In genomic region chr13:38345431-38345820, GRCm38 (mm10) we compare ENCODE assay signal across 9 mouse cellular contexts. TPM values are rescaled to one million over a fixed set of nuclear protein-coding genes. Genes with fewer than 3 reads are reported as not detected.
DNase-seq lines count a peak whose midpoint lies in the region; ATAC-seq and TF ChIP-seq lines count a peak whose summit lies in the region.
"Had no signal": no experiment of that assay in that cellular context is flagged by ENCODE, and none has a peak within 500 bp of the region (broad histone marks: within the 10 kb centered on the region; RNA-seq: fewer than 3 reads in every experiment).

No protein-coding gene starts in this region.

- peak overlapping the region; percentile 94 for H3K4me2 ChIP-seq in limb, embryonic 15.5 days
- peak overlapping the region; percentile 88 for H3K4me2 ChIP-seq in stomach, embryonic 16.5 days (ENCODE audit: low read depth, low read length)

- peak overlapping the region; percentile 35 for H3K9ac ChIP-seq in limb, embryonic 15.5 days
- H3K9ac ChIP-seq in stomach, embryonic 16.5 days (ENCODE audit: low read length): peak overlapping the region; percentile 67

- peak overlapping the region; percentile 78 for H3K27ac ChIP-seq in gastrocnemius, adult 2 months
- no peak overlapping the region for H3K27ac ChIP-seq in limb, embryonic 15.5 days
- no peak overlapping the region for H3K27ac ChIP-seq in stomach, embryonic 16.5 days (ENCODE audit: low read length)

- under 1% methylated on average over 32 of the region's 32 CpGs for whole genome bisulfite sequencing in limb, embryonic 15.5 days
- WGBS in stomach, embryonic 16.5 days: under 1% methylated on average over 32 of the region's 32 CpGs

- peaks cover 34% of the 10 kb centered on the region for H3K4me1 ChIP-seq in limb, embryonic 15.5 days
- H3K4me1 ChIP-seq in stomach, embryonic 16.5 days (ENCODE audit: control insufficient read depth, insufficient read depth, low read length): peaks cover 18% of the 10 kb centered on the region

- H3K36me3 ChIP-seq in limb, embryonic 15.5 days: no peaks in the 10 kb centered on the region
- no peaks in the 10 kb centered on the region for H3K36me3 ChIP-seq in stomach, embryonic 16.5 days (ENCODE audit: control insufficient read depth, insufficient read depth, low read length)

- peak overlapping the region; percentile 84 for H3K4me3 ChIP-seq in gastrocnemius, adult 2 months
- H3K4me3 ChIP-seq in limb, embryonic 15.5 days: peak overlapping the region; percentile 50
- H3K4me3 ChIP-seq in stomach, embryonic 16.5 days (replicated peaks; ENCODE audit: low read length): peak overlapping the region; percentile 57

- peak; percentile 32 for DNase-seq in gastrocnemius, adult 2 months
- no peak for DNase-seq in gastrocnemius, postnatal 10 days
- DNase-seq in ES-CJ7 (ENCODE audit: low read depth, low spot score): peak; percentile 11
- no peak for DNase-seq in thymus, postnatal 10 days (ENCODE audit: low spot score in 2 of 2)

- peaks cover 47% of the 10 kb centered on the region for H3K27me3 ChIP-seq in limb, embryonic 15.5 days
- peaks cover 38% of the 10 kb centered on the region for H3K27me3 ChIP-seq in stomach, embryonic 16.5 days (ENCODE audit: control insufficient read depth, insufficient read depth, low read length)

- no peaks in the 10 kb centered on the region for H3K9me3 ChIP-seq in limb, embryonic 15.5 days
- no peaks in the 10 kb centered on the region for H3K9me3 ChIP-seq in stomach, embryonic 16.5 days (replicated peaks; ENCODE audit: control insufficient read depth, low read length)

- intact Hi-C loops in gastrocnemius, adult 2 months (cut with DNase I): no loop called here

- ATAC-seq in granulocyte monocyte progenitor cell, adult 5-6 weeks (replicated peaks; ENCODE audit: poor library complexity, severe bottlenecking): 0 out of 2 replicates have a peak, but pooled peaks have one; percentile 14
- ATAC-seq in limb, embryonic 15.5 days (ENCODE audit: insufficient number of reproducible peaks, low FRiP score, low TSS enrichment, low read depth): no peak
- peak; percentile 12; the same call in 1 of the 2 replicates for ATAC-seq in stomach, embryonic 16.5 days (ENCODE audit: insufficient read depth, low FRiP score)
- ATAC-seq in monocyte, adult 5-6 weeks (replicated peaks; ENCODE audit: insufficient number of reproducible peaks, low FRiP score, low TSS enrichment, poor library complexity, severe bottlenecking): no peak

- TF ChIP-seq CTCF in gastrocnemius, adult 2 months (IDR thresholded peaks at IDR 0.05): no peak

RNA-seq across cellular contexts. Expression of gene Bmp6, which starts 0.5 kb away (rescaled TPM):
- 10 to 100 TPM; 11.2 to 11.3 TPM for total RNA-seq in gastrocnemius, adult 2 months (2021)
- total RNA-seq in gastrocnemius, postnatal 10 days (2021): 1 to 10 TPM; 7.6 to 9.3 TPM
- not detected in 2 replicates for total RNA-seq in granulocyte monocyte progenitor cell, adult 5-6 weeks (2014; fragmentation: Nextera tagmentation)
- not detected in 2 replicates for total RNA-seq in granulocyte monocyte progenitor cell, adult 5-6 weeks (2017)
- polyA plus RNA-seq in limb, embryonic 15.5 days (2015; fragmentation: Nextera tagmentation; extraction: Ambion mirVana): 1.3 and 1.4 TPM in 2 replicates
- 1.0 and 1.4 TPM in 2 replicates for polyA plus RNA-seq in stomach, embryonic 16.5 days (2015; fragmentation: Nextera tagmentation; extraction: Ambion mirVana)
- not detected in 3 replicates for total RNA-seq in monocyte, adult 5-6 weeks (2017)
- total RNA-seq: MEL had no signal

Comparison
In these comparisons a context has a peak if more than half of its experiments do, and no peak if none do; other contexts are left out.
1. DNase-seq: peak in gastrocnemius, adult 2 months (single experiment) and ES-CJ7 (single experiment); none in gastrocnemius, postnatal 10 days (single experiment) and thymus, postnatal 10 days (0 of 2).
2. ATAC-seq: peak in granulocyte monocyte progenitor cell, adult 5-6 weeks (single experiment) and stomach, embryonic 16.5 days (single experiment); none in limb, embryonic 15.5 days (single experiment) and monocyte, adult 5-6 weeks (single experiment).
3. Peak in every context shown above with its lines, with median percentiles within 50 percentile points of each other: H3K4me3 ChIP-seq.